Mouse (Mus musculus): ENCODE results near the gene Znhit3.

Gene Znhit3

GRCm38 (mm10) chr11:84916053-84916702 is at the start of gene Znhit3:
Gene Znhit3 (minus strand): TSS chr11:84916366.
- peak; percentile 91 for DNase-seq (ENCODE audit: low spot score)

GRCm38 (mm10) chr11:84963556-84963955 is 47.4 kb upstream of the Znhit3 start:
- DNase-seq (ENCODE audit: low spot score): no peak

- no peak for DNase-seq (ENCODE audit: low spot score)
Observed at GRCm38 (mm10) chr11:84962536-84962935, 46.4 kb upstream of the Znhit3 start.

- DNase-seq (ENCODE audit: low spot score): no peak
Observed at GRCm38 (mm10) chr11:84961571-84961970, 45.4 kb upstream of the Znhit3 start.

- DNase-seq (ENCODE audit: low spot score): no peak
Observed at GRCm38 (mm10) chr11:84960780-84961179, 44.6 kb upstream of the Znhit3 start.

- DNase-seq (ENCODE audit: low spot score): no peak
Observed at GRCm38 (mm10) chr11:84960291-84960690, 44.1 kb upstream of the Znhit3 start.

- DNase-seq (ENCODE audit: low spot score): no peak
Observed at GRCm38 (mm10) chr11:84959701-84960181, 43.6 kb upstream of the Znhit3 start.

GRCm38 (mm10) chr11:84959181-84959580 is 43.0 kb upstream of the Znhit3 start:
- no peak for DNase-seq (ENCODE audit: low spot score)

- DNase-seq (ENCODE audit: low spot score): no peak
Observed at GRCm38 (mm10) chr11:84958271-84958630, 42.1 kb upstream of the Znhit3 start.

- DNase-seq (ENCODE audit: low spot score): no peak
Observed at GRCm38 (mm10) chr11:84957591-84958270, 41.6 kb upstream of the Znhit3 start, which contains the start of gene Car4. Gene Car4 (plus strand): TSS chr11:84957786.

- DNase-seq (ENCODE audit: low spot score): no peak
Observed at GRCm38 (mm10) chr11:84957171-84957570, 41.0 kb upstream of the Znhit3 start.

- no peak for DNase-seq (ENCODE audit: low spot score)
Observed at GRCm38 (mm10) chr11:84956400-84956799, 40.2 kb upstream of the Znhit3 start.

GRCm38 (mm10) chr11:84952611-84953010 is 36.4 kb upstream of the Znhit3 start:
- DNase-seq (ENCODE audit: low spot score): no peak

- no peak for DNase-seq (ENCODE audit: low spot score)
Observed at GRCm38 (mm10) chr11:84948526-84948925, 32.4 kb upstream of the Znhit3 start.

- DNase-seq (ENCODE audit: low spot score): no peak
Observed at GRCm38 (mm10) chr11:84948114-84948513, 31.9 kb upstream of the Znhit3 start.

- DNase-seq (ENCODE audit: low spot score): no peak
Observed at GRCm38 (mm10) chr11:84947206-84947605, 31.0 kb upstream of the Znhit3 start.

GRCm38 (mm10) chr11:84945841-84946240 is 29.7 kb upstream of the Znhit3 start:
- DNase-seq (ENCODE audit: low spot score): no peak

GRCm38 (mm10) chr11:84944639-84945435 is 28.7 kb upstream of the Znhit3 start:
- DNase-seq (ENCODE audit: low spot score): no peak

- no peak for DNase-seq (ENCODE audit: low spot score)
Observed at GRCm38 (mm10) chr11:84943948-84944347, 27.8 kb upstream of the Znhit3 start.

- no peak for DNase-seq (ENCODE audit: low spot score)
Observed at GRCm38 (mm10) chr11:84940140-84940539, 24.0 kb upstream of the Znhit3 start.

GRCm38 (mm10) chr11:84939508-84940053 is 23.4 kb upstream of the Znhit3 start:
- DNase-seq (ENCODE audit: low spot score): peak; percentile 77

GRCm38 (mm10) chr11:84932261-84932660 is 16.1 kb upstream of the Znhit3 start:
- DNase-seq (ENCODE audit: low spot score): no peak

Measured in layer of hippocampus, adult 9-10 months (tissue).